Mouse (Mus musculus) lung, embryonic 16.5 days (tissue): ENCODE data around the gene Plpp3. TPM values are rescaled to one million over a fixed set of nuclear protein-coding genes. Genes with fewer than 3 reads are reported as not detected.

Experiments used
- ATAC-seq: fragments of 200-750 bp; cut with Nextera tagmentation; 2 replicates; pipeline ENCODE4 v1.8.0; 2017; ENCODE audit warnings: low read depth, mild to moderate bottlenecking, moderate library complexity
- H3K27ac ChIP-seq: fragments of 300-500 bp; sonication (generic); 2 replicates; pipeline ENCODE4 v1.5.1; 2014; ENCODE audit warnings: mild to moderate bottlenecking, control low read depth, low read length
- H3K27me3 ChIP-seq: fragments of 300-500 bp; sonication (generic); 2 replicates; pipeline ENCODE4 v1.6.1; 2014; ENCODE audit warnings: low read depth, low read length, mixed read lengths; ENCODE audit not compliant: control insufficient read depth, insufficient read depth
- H3K36me3 ChIP-seq: fragments of 300-500 bp; sonication (generic); 2 replicates; pipeline ENCODE4 v1.6.1; 2014; ENCODE audit warnings: low read length; ENCODE audit not compliant: control insufficient read depth, insufficient read depth
- H3K4me1 ChIP-seq: fragments of 300-500 bp; sonication (generic); replicated peaks from 2 replicates; pipeline ENCODE4 v1.6.1; 2014; ENCODE audit warnings: low read length, mixed read lengths; ENCODE audit not compliant: control insufficient read depth, insufficient read depth
- H3K4me2 ChIP-seq: fragments of 300-500 bp; sonication (generic); 2 replicates; pipeline ENCODE4 v1.6.1; 2014; ENCODE audit warnings: low read depth, low read length, control low read depth
- H3K4me3 ChIP-seq: fragments of 300-500 bp; sonication (generic); 2 replicates; pipeline ENCODE4 v1.5.1; 2014; ENCODE audit warnings: mild to moderate bottlenecking, low read length, control low read depth
- H3K9ac ChIP-seq: fragments of 300-500 bp; sonication (generic); 2 replicates; pipeline ENCODE4 v1.6.1; 2014; ENCODE audit warnings: low read length, control low read depth
- H3K9me3 ChIP-seq: fragments of 300-500 bp; sonication (generic); 2 replicates; pipeline ENCODE4 v1.6.1; 2016; ENCODE audit warnings: low read length; ENCODE audit not compliant: control insufficient read depth
- WGBS: fragments of 180-500 bp; shearing (Covaris S2); extraction: QIAGEN DNeasy Blood & Tissue Kit; methylation state at CpG from one replicate; pipeline ENCODE4 v1.1.7; 2014; 5-methylcytosine and 5-hydroxymethylcytosine counted together
- polyA plus RNA-seq: library from polyadenylated mRNA; unstranded; fragments of >200 nt; fragmentation: Nextera tagmentation; extraction: Ambion mirVana; gene quantifications from 2 replicates; pipeline ENCODE4 v1.2.1, GENCODE M21; 2015

Plpp3 gene
- polyA plus RNA-seq, 1 experiment from 2014 or later, result 94.2 TPM

- Histone ChIP-seq H3K27me3 (no peaks in the 10 kb centered on the region; the same call in 1 of the 2 replicates), H3K4me3 (no peak overlapping the region), H3K36me3 (no peaks in the 10 kb centered on the region), H3K4me2 (no peak overlapping the region), H3K9ac (no peak overlapping the region), H3K4me1 (peaks cover 7% of the 10 kb centered on the region; the same call in 1 of the 2 replicates), H3K27ac (no peak overlapping the region), H3K9me3 (no peaks in the 10 kb centered on the region)
- ATAC-seq, result no peak
- WGBS, result 74% methylated on average over 7 of the region's 7 CpGs
These were observed 866 bp upstream of the Plpp3 start for GRCm38 (mm10) chr4:105156281-105156680.

GRCm38 (mm10) chr4:105156955-105157275 is 232 bp upstream of the Plpp3 start:
- peak overlapping the region; percentile 90 for H3K27ac ChIP-seq
- H3K9me3 ChIP-seq, result no peaks in the 10 kb centered on the region
- no peaks in the 10 kb centered on the region; the same call in 1 of the 2 replicates for H3K36me3 ChIP-seq
- peaks cover 9% of the 10 kb centered on the region; the same call in 1 of the 2 replicates for H3K4me1 ChIP-seq
- H3K9ac ChIP-seq, result peak overlapping the region; percentile 95
- H3K4me2 ChIP-seq, result peak overlapping the region; percentile 68
- WGBS, result 1% methylated on average over 4 of the region's 4 CpGs
- H3K4me3 ChIP-seq, result peak overlapping the region; percentile 93
- no peaks in the 10 kb centered on the region; the same call in 1 of the 2 replicates for H3K27me3 ChIP-seq
- ATAC-seq, result no peak

- Histone ChIP-seq H3K27me3 (no peaks in the 10 kb centered on the region; the same call in 1 of the 2 replicates), H3K9ac (peak overlapping the region; percentile 95), H3K27ac (peak overlapping the region; percentile 90), H3K36me3 (no peaks in the 10 kb centered on the region; the same call in 1 of the 2 replicates), H3K4me3 (peak overlapping the region; percentile 93), H3K4me2 (peak overlapping the region; percentile 68), H3K9me3 (no peaks in the 10 kb centered on the region), H3K4me1 (peaks cover 9% of the 10 kb centered on the region; the same call in 1 of the 2 replicates)
- peak; percentile 65 for ATAC-seq
- 0% methylated on average over 26 of the region's 26 CpGs for WGBS
These were observed 1.0 kb downstream of the Plpp3 start for GRCm38 (mm10) chr4:105158169-105158555.

GRCm38 (mm10) chr4:105158651-105159530 is 1.7 kb downstream of the Plpp3 start:
- H3K9ac ChIP-seq, result peak overlapping the region; percentile 95
- H3K4me1 ChIP-seq, result peaks cover 9% of the 10 kb centered on the region; the same call in 1 of the 2 replicates
- H3K27ac ChIP-seq, result peak overlapping the region; percentile 90
- no peaks in the 10 kb centered on the region; the same call in 1 of the 2 replicates for H3K27me3 ChIP-seq
- H3K4me3 ChIP-seq, result peak overlapping the region; percentile 93
- WGBS, result 2% methylated on average over 18 of the region's 18 CpGs
- no peak for ATAC-seq
- H3K9me3 ChIP-seq, result no peaks in the 10 kb centered on the region
- H3K36me3 ChIP-seq, result no peaks in the 10 kb centered on the region; the same call in 1 of the 2 replicates
- H3K4me2 ChIP-seq, result peak overlapping the region; percentile 68

- Histone ChIP-seq H3K27ac (no peak overlapping the region), H3K27me3 (no peaks in the 10 kb centered on the region; the same call in 1 of the 2 replicates), H3K9me3 (no peaks in the 10 kb centered on the region), H3K4me1 (peaks cover 9% of the 10 kb centered on the region; the same call in 1 of the 2 replicates), H3K36me3 (no peaks in the 10 kb centered on the region; the same call in 1 of the 2 replicates), H3K9ac (peak overlapping the region; percentile 95), H3K4me3 (peak overlapping the region; percentile 93), H3K4me2 (peak overlapping the region; percentile 68)
- ATAC-seq, result no peak
- 14% methylated on average over 6 of the region's 6 CpGs for WGBS
These were observed 2.4 kb downstream of the Plpp3 start for GRCm38 (mm10) chr4:105159531-105159870.

GRCm38 (mm10) chr4:105160470-105160869 is 3.3 kb downstream of the Plpp3 start:
- Histone ChIP-seq H3K36me3 (no peaks in the 10 kb centered on the region; the same call in 1 of the 2 replicates), H3K27me3 (no peaks in the 10 kb centered on the region; the same call in 1 of the 2 replicates), H3K27ac (no peak overlapping the region), H3K9ac (no peak overlapping the region), H3K4me3 (peak overlapping the region; percentile 13), H3K9me3 (no peaks in the 10 kb centered on the region), H3K4me1 (peaks cover 9% of the 10 kb centered on the region; the same call in 1 of the 2 replicates), H3K4me2 (peak overlapping the region; percentile 40)
- ATAC-seq, result no peak
- WGBS, result 81% methylated on average over 6 of the region's 6 CpGs

GRCm38 (mm10) chr4:105162014-105162413 is 4.9 kb downstream of the Plpp3 start:
- Histone ChIP-seq H3K36me3 (no peaks in the 10 kb centered on the region; the same call in 1 of the 2 replicates), H3K4me1 (peaks cover 9% of the 10 kb centered on the region; the same call in 1 of the 2 replicates), H3K4me3 (no peak overlapping the region), H3K4me2 (no peak overlapping the region), H3K9ac (no peak overlapping the region), H3K27ac (no peak overlapping the region), H3K9me3 (no peaks in the 10 kb centered on the region), H3K27me3 (no peaks in the 10 kb centered on the region; the same call in 1 of the 2 replicates)
- no peak for ATAC-seq
- WGBS, result 70% methylated on average over 6 of the region's 6 CpGs

GRCm38 (mm10) chr4:105162676-105163075 is 5.5 kb downstream of the Plpp3 start:
- ATAC-seq, result no peak
- H3K4me2 ChIP-seq, result no peak overlapping the region

GRCm38 (mm10) chr4:105163981-105164411 is 6.8 kb downstream of the Plpp3 start:
- 63% methylated on average over 4 of the region's 4 CpGs for WGBS
- H3K36me3 ChIP-seq, result no peaks in the 10 kb centered on the region; the same call in 1 of the 2 replicates
- no peak for ATAC-seq

More at GRCm38 (mm10) chr4:105162676-105163075, 5.5 kb downstream of the Plpp3 start:
- H3K36me3 ChIP-seq, result no peaks in the 10 kb centered on the region; the same call in 1 of the 2 replicates
- peaks cover 9% of the 10 kb centered on the region; the same call in 1 of the 2 replicates for H3K4me1 ChIP-seq
- WGBS, result 72% methylated on average over 2 of the region's 2 CpGs
- no peaks in the 10 kb centered on the region for H3K9me3 ChIP-seq
- no peak overlapping the region for H3K9ac ChIP-seq
- H3K4me3 ChIP-seq, result no peak overlapping the region
- H3K27ac ChIP-seq, result no peak overlapping the region
- H3K27me3 ChIP-seq, result no peaks in the 10 kb centered on the region

More at GRCm38 (mm10) chr4:105163981-105164411, 6.8 kb downstream of the Plpp3 start:
- H3K9me3 ChIP-seq, result no peaks in the 10 kb centered on the region
- no peak overlapping the region for H3K4me2 ChIP-seq
- H3K9ac ChIP-seq, result no peak overlapping the region
- H3K27ac ChIP-seq, result no peak overlapping the region
- H3K4me1 ChIP-seq, result peaks cover 21% of the 10 kb centered on the region
- no peak overlapping the region for H3K4me3 ChIP-seq
- no peaks in the 10 kb centered on the region for H3K27me3 ChIP-seq
